Mouse (Mus musculus) heart, adult 2 months (tissue): ENCODE data around the gene Lgals9.

Source experiments
- CTCF ChIP-seq: fragments of 200-600 bp; IDR thresholded peaks from 2 replicates; pipeline ENCODE4 v1.8.1; 2022; ENCODE audit warnings: antibody characterized with exemption, mild to moderate bottlenecking, moderate library complexity
- EP300 ChIP-seq: fragments of 200-500 bp; IDR thresholded peaks from 2 replicates; pipeline ENCODE4 v1.6.1; 2011; ENCODE audit warnings: low read depth, low read length, control low read depth; ENCODE audit not compliant: insufficient read depth
- POLR2A ChIP-seq: fragments of 200-500 bp; IDR thresholded peaks from 2 replicates; pipeline ENCODE4 v1.6.1; 2011; ENCODE audit warnings: mild to moderate bottlenecking, low read depth, low read length, control low read depth; ENCODE audit not compliant: insufficient read depth

GRCm38 (mm10) chr11:79006417-79006816 is 21.7 kb upstream of the Lgals9 start:
- TF ChIP-seq CTCF = no peak
- TF ChIP-seq EP300 = no peak
- no peak for TF ChIP-seq POLR2A
